In the genomic region with DNA sequence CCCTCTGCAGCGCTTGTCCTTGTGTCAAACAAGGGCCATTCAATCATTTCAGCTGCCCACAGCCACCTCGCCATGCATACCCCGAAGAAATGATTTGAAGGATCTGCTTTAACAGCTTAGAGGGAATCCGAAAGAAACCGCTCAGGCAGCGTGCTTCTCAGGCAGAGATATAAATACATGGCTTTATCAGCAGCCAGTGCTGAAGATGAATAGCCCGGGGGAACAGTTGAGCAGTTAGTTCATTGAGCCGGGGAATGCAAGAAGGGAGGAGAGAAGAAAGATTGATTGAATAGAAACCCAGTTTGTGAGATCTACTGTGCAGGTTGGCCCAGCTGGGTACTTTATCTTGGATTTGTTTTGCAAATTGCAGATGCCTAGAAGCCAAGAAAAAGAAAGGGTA, we compare ENCODE assay signal across 13 mouse cellular contexts. TPM values are rescaled to one million over a fixed set of nuclear protein-coding genes. Genes with fewer than 3 reads are reported as not detected.
DNase-seq lines count a peak whose midpoint lies in the region; ATAC-seq lines count a peak whose summit lies in the region.
"Had no signal": no experiment of that assay in that cellular context is flagged by ENCODE, and none has a peak within 500 bp of the region (broad histone marks: within the 10 kb centered on the region; RNA-seq: fewer than 3 reads in every experiment).

No protein-coding gene starts in this region.

- no peak for ATAC-seq in midbrain, embryonic 11.5 days (ENCODE audit: low FRiP score)
- ATAC-seq in hindbrain, embryonic 11.5 days (ENCODE audit: low FRiP score), result peak; percentile 49
- peak; percentile 63 for ATAC-seq in neural tube, embryonic 13.5 days (ENCODE audit: low read depth)
- ATAC-seq: Patski had no signal

- no peaks in the 10 kb centered on the region for H3K36me3 ChIP-seq in midbrain, embryonic 10.5 days
- H3K36me3 ChIP-seq in midbrain, embryonic 11.5 days (ENCODE audit: control insufficient read depth, insufficient read depth, low read length), result no peaks in the 10 kb centered on the region
- no peaks in the 10 kb centered on the region for H3K36me3 ChIP-seq in hindbrain, embryonic 11.5 days (ENCODE audit: control insufficient read depth, insufficient read depth, low read length)
- H3K36me3 ChIP-seq in neural tube, embryonic 13.5 days, result no peaks in the 10 kb centered on the region

- H3K4me3 ChIP-seq in midbrain, embryonic 10.5 days, result no peak overlapping the region
- no peak overlapping the region for H3K4me3 ChIP-seq in midbrain, embryonic 11.5 days (ENCODE audit: low read depth, low read length)
- no peak overlapping the region for H3K4me3 ChIP-seq in hindbrain, embryonic 11.5 days (ENCODE audit: low read depth, low read length)
- no peak overlapping the region for H3K4me3 ChIP-seq in neural tube, embryonic 13.5 days

- no peak overlapping the region; the same call in 1 of the 2 replicates for H3K9ac ChIP-seq in midbrain, embryonic 11.5 days (ENCODE audit: low read length)
- no peak overlapping the region for H3K9ac ChIP-seq in hindbrain, embryonic 11.5 days (ENCODE audit: low read depth, low read length)
- peak overlapping the region; percentile 46; the same call in 1 of the 2 replicates for H3K9ac ChIP-seq in neural tube, embryonic 13.5 days
- H3K9ac ChIP-seq: liver, embryonic 14.5 days had no signal

- no peak overlapping the region for H3K4me2 ChIP-seq in midbrain, embryonic 11.5 days
- no peak overlapping the region for H3K4me2 ChIP-seq in hindbrain, embryonic 11.5 days (replicated peaks; ENCODE audit: low read depth, low read length)
- peak overlapping the region; percentile 42 for H3K4me2 ChIP-seq in neural tube, embryonic 13.5 days

- DNase-seq in heart, adult 11 months, result peak; percentile 73
- DNase-seq in heart, adult 8-10 months (ENCODE audit: low spot score), result no peak
- DNase-seq in midbrain, embryonic 10.5 days (ENCODE audit: low spot score), result no peak
- no peak for DNase-seq in midbrain, embryonic 11.5 days (ENCODE audit: low spot score, missing footprints)
- DNase-seq in hindbrain, embryonic 11.5 days (ENCODE audit: low spot score), result no peak
- no peak for DNase-seq in gastrocnemius, adult 18-20 months (ENCODE audit: low spot score)
- DNase-seq in liver, result no peak
- DNase-seq: cerebellum, adult 9-11 months; kidney, postnatal 25 days; right cerebral cortex, postnatal 25 days had no signal

- no peaks in the 10 kb centered on the region for H3K9me3 ChIP-seq in midbrain, embryonic 10.5 days (replicated peaks)
- no peaks in the 10 kb centered on the region for H3K9me3 ChIP-seq in midbrain, embryonic 11.5 days (ENCODE audit: control insufficient read depth, low read length)
- no peaks in the 10 kb centered on the region for H3K9me3 ChIP-seq in hindbrain, embryonic 11.5 days (ENCODE audit: control insufficient read depth, low read length)
- no peaks in the 10 kb centered on the region for H3K9me3 ChIP-seq in neural tube, embryonic 13.5 days

- 47% methylated on average over 8 of the region's 8 CpGs for WGBS in midbrain, embryonic 10.5 days
- WGBS in midbrain, embryonic 11.5 days, result 32% methylated on average over 8 of the region's 8 CpGs
- WGBS in hindbrain, embryonic 11.5 days, result 34% methylated on average over 8 of the region's 8 CpGs
- 19% methylated on average over 8 of the region's 8 CpGs for WGBS in neural tube, embryonic 13.5 days

- no peaks in the 10 kb centered on the region for H3K27me3 ChIP-seq in midbrain, embryonic 10.5 days (ENCODE audit: low read depth, poor library complexity, severe bottlenecking)
- H3K27me3 ChIP-seq in midbrain, embryonic 11.5 days (ENCODE audit: control insufficient read depth, insufficient read depth, low read length), result no peaks in the 10 kb centered on the region
- H3K27me3 ChIP-seq in hindbrain, embryonic 11.5 days (ENCODE audit: control insufficient read depth, insufficient read depth, low read length), result no peaks in the 10 kb centered on the region
- H3K27me3 ChIP-seq in neural tube, embryonic 13.5 days, result no peaks in the 10 kb centered on the region
- H3K27me3 ChIP-seq: Patski had no signal

- H3K4me1 ChIP-seq in midbrain, embryonic 10.5 days, result peaks cover 10% of the 10 kb centered on the region
- peaks cover 4% of the 10 kb centered on the region; the same call in 1 of the 2 replicates for H3K4me1 ChIP-seq in midbrain, embryonic 11.5 days (ENCODE audit: control insufficient read depth, insufficient read depth, low read length)
- H3K4me1 ChIP-seq in hindbrain, embryonic 11.5 days (replicated peaks; ENCODE audit: control insufficient read depth, insufficient read depth, low read length), result no peaks in the 10 kb centered on the region
- peaks cover 28% of the 10 kb centered on the region for H3K4me1 ChIP-seq in neural tube, embryonic 13.5 days (replicated peaks)

- H3K27ac ChIP-seq in midbrain, embryonic 10.5 days (replicated peaks), result peak overlapping the region; percentile 49; the same call in 1 of the 2 replicates
- no peak overlapping the region for H3K27ac ChIP-seq in midbrain, embryonic 11.5 days (ENCODE audit: low read depth, low read length)
- H3K27ac ChIP-seq in hindbrain, embryonic 11.5 days (ENCODE audit: low read depth, low read length), result no peak overlapping the region
- H3K27ac ChIP-seq in neural tube, embryonic 13.5 days (replicated peaks), result peak overlapping the region; percentile 77
- H3K27ac ChIP-seq: liver, embryonic 14.5 days had no signal

RNA-seq across cellular contexts. Expression of gene Mtmr2, which starts 57.9 kb away (rescaled TPM):
- 10 to 100 TPM; 16.7 to 20.1 (median 17.7) TPM for total RNA-seq in heart, adult 8-10 months (2022)
- 76.8 and 78.1 TPM in 2 replicates for polyA plus RNA-seq in midbrain, embryonic 10.5 days (2016; fragmentation: Nextera tagmentation; extraction: Ambion mirVana)
- polyA plus RNA-seq in midbrain, embryonic 11.5 days (2014; fragmentation: Nextera tagmentation; extraction: Ambion mirVana), result 78.4 and 89.0 TPM in 2 replicates
- 79.1 and 79.3 TPM in 2 replicates for polyA plus RNA-seq in hindbrain, embryonic 11.5 days (2014; fragmentation: Nextera tagmentation; extraction: Ambion mirVana)
- polyA plus RNA-seq in neural tube, embryonic 13.5 days (2015; fragmentation: Nextera tagmentation; extraction: Ambion mirVana), result 56.5 and 57.2 TPM in 2 replicates
- 10 to 100 TPM; 16.0 to 16.9 TPM for total RNA-seq in gastrocnemius, adult 18-20 months (2021)

Comparison
In these comparisons a context has a peak if more than half of its experiments do, and no peak if none do; other contexts are left out.
1. H3K27ac ChIP-seq: peak in midbrain, embryonic 10.5 days (single experiment) and neural tube, embryonic 13.5 days (single experiment); none in midbrain, embryonic 11.5 days (single experiment) and hindbrain, embryonic 11.5 days (single experiment).